Mouse (Mus musculus) mouse trophoblast stem cell (cell line): Measurements from ENCODE around the gene Pou3f1.

Experiments used
- in situ Hi-C, 2 experiments: fragments of 300-500 bp; cut with MseI, MboI; formaldehyde crosslinking; loops; 2 replicates in 1 of 2; 3 replicates in 1 of 2; pipeline ENCODE4 v1.15.1; 2025

Pou3f1 gene

GRCm38 (mm10) chr4:124708518-124709477 lies 52.2 kb downstream of the Pou3f1 start:
- in situ Hi-C loops, result no loop called here

GRCm38 (mm10) chr4:124709961-124710446 lies 53.4 kb downstream of the Pou3f1 start:
- in situ Hi-C loops, result no loop called here
